Mouse (Mus musculus) fat pad, adult 2 months (tissue): Measurements from ENCODE around the gene Eif4a1.

Experiments used
- DNase-seq: peaks from one replicate; pipeline ENCODE4 v3.0.0-alpha.2; 2011; ENCODE audit warnings: low read depth, low spot score; ENCODE audit errors: extremely low read depth

Gene Eif4a1

GRCm38 (mm10) chr11:69699595-69699994, 27.4 kb upstream of the Eif4a1 start:
- no peak for DNase-seq

GRCm38 (mm10) chr11:69698574-69698973, 26.4 kb upstream of the Eif4a1 start:
- DNase-seq = no peak

GRCm38 (mm10) chr11:69697396-69697795, 25.2 kb upstream of the Eif4a1 start:
- no peak for DNase-seq

- no peak for DNase-seq
Measured at GRCm38 (mm10) chr11:69695361-69696181, 23.3 kb upstream of the Eif4a1 start, which contains the start of the genes Tnfsf12 and Tnfsfm13. Gene Tnfsf12, minus strand, starts transcription at chr11:69695849. Gene Tnfsfm13, minus strand, starts transcription at chr11:69696098.

- no peak for DNase-seq
Measured at GRCm38 (mm10) chr11:69695046-69695360, 22.8 kb upstream of the Eif4a1 start.

- no peak for DNase-seq
Measured at GRCm38 (mm10) chr11:69693421-69693965, 21.3 kb upstream of the Eif4a1 start.

DNA sequence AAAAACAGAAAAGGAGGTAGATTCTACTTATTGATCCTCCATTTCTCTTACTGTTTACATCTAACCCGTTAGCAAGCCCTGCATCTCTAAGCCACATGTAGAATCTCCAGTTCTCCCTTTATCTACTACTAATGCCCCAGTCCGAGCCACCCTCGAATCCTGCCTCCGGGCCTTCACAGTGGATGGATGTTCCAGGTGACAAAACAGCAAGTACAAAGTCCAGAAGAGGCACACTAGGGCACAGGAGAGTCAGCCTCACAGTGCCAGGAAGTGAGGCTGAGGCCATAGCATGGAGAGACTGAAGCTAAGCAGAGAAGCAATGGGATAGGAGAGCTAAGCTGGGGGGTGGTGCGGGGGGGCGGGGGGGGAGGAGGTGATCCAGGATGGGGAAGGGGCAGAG, 20.6 kb upstream of the Eif4a1 start:
- DNase-seq = no peak

DNA sequence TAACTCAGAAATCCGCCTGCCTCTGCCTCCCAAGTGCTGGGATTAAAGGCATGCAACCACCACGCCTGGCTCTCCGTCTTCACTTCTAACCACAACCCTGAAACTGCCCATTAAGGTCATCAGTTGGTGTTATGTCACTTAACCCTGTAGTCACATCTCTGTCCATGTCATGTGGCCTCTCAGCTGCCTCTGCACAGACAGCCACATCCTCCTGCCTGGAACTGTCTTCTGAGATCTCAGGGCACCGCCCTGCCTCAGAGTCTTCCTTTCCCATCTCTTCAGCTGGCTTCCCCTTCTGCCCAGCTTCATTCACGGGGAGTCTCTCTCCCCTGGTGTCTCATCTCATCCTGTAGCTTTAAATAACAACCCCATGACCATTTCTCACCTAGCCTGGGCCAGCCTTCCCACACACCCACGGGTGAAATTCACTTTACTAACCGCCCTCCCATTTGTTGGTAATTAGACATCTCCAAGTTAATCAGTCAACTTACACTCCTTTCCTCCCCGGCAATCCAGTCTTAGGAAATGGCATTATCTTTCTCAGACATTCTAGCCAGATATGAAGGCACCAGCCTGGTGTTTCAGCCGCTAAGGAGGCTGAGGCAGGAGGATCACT, 20.1 kb upstream of the Eif4a1 start:
- no peak for DNase-seq

DNA sequence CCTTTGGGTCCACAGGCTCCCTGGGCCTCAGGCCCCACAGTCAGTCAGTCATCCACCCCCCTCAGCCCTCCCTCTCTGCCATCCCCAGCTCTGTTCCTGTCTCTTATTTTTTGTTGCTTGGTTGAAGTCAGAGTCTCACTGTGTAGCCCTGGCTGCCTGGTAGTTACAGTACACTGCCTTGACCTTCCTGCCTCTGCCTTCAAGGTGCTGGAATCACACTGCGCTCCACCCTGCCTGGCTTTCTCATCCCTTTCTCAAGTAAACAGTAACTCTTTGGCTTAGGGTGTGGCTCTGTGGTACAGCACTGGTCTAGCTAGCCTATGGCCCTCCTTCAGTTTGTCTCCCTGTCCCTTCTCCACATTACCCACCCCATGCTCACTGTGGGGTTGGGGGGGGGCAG, 17.7 kb upstream of the Eif4a1 start:
- no peak for DNase-seq

GRCm38 (mm10) chr11:69687061-69687460, 14.8 kb upstream of the Eif4a1 start:
- no peak for DNase-seq

DNA sequence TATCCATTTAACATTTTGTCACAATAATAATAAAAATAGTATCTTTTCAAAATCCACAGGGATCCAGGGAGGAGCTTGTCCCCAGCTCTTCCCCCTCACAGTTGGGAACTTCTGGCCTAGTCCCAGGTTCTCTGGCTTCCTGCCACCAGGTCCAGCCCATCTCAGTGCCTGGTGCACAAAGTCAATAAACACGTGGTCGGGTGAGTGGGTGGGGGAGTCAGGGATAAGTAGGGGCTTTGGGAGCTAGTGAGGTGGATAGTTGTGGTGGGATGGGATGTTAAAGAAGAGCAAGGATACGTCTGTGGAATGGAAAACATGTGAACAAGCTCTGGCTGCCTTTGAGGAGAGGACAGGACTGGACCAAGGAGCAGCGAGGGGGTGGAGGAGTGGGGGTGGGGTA, 14.2 kb upstream of the Eif4a1 start:
- DNase-seq = no peak

- no peak for DNase-seq
Measured at GRCm38 (mm10) chr11:69685526-69686148, 13.4 kb upstream of the Eif4a1 start, which contains the start of gene Tnfsf13. Gene Tnfsf13, minus strand, starts transcription at chr11:69685784.

DNA sequence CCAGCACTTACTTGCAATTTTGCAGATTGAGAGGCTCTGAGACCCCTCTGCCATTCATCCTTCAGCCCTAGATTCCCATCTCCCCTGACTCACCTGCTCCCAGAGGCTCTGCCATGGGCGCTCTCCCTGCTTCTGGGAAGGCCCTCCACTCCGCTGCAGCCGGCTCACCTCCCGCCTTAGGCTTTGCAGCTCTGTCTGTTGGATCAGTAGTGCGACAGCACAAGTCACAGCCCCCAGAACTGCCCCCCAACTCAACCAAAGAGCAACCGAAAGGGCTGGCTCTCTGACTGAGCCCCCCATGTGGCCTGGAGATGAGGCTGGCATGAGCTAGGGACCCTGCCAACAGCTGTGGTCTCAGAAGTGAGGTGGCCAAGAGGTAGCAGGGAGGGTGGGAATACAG, 12.7 kb upstream of the Eif4a1 start:
- no peak for DNase-seq

DNA sequence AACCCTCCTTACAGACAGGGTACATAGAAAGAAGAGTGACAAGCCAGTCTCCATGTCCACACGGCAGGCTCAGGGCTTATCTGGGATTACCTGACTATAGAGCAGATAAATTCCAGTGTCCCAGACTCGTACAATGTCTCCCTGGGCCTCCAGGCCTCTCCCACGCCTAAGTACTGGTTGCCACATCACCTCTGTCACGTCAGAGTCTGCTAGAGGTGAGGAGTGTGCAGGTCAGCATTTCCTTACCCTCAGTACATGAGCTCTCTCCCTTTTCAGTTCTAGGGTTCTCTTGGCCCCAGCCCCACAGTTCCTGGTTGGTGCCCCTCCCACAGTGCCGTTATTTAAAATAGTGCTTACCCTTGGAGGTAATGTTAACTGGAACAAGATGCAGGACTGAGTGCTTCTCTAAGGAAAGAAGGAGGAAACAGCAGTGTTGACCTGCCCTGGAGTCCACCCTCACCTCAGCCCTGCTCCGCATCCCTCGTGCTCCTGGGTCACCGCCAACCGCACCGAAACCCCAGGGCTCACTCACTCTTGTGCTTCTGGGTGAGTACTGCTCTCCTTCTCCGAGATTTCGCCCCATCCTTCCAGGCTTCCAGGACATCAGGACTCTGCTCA, 12.0 kb upstream of the Eif4a1 start:
- DNase-seq = no peak

DNA sequence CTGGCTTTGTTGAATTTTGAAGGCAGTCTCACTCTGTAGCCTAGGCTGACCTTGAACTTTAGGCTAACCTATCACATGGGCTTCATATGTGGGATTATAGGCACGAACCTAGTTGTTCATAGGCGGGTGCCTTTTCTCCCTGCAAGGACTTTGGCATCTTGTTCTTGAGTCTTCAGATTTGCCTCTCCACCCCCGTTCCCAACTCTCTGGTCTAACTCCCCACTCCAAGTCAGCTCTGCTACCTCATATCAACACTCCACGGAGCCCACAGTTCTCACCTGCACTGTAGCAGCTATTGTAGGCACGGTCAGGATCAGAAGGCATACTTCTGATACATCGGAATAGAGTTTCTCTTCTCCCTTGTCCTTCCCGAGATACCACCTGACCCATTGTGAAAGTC, 11.4 kb upstream of the Eif4a1 start:
- no peak for DNase-seq

GRCm38 (mm10) chr11:69682840-69683533, 10.8 kb upstream of the Eif4a1 start:
- DNase-seq = no peak

GRCm38 (mm10) chr11:69682209-69682839, 10.1 kb upstream of the Eif4a1 start:
- DNase-seq = no peak

GRCm38 (mm10) chr11:69681314-69682208, 9.3 kb upstream of the Eif4a1 start, which contains the start of gene Senp3:
Gene Senp3, minus strand, starts transcription at chr11:69682084.
- DNase-seq = no peak
